Mouse (Mus musculus) midbrain, embryonic 10.5 days (tissue): Measurements from ENCODE around the gene Mymk. TPM values are rescaled to one million over a fixed set of nuclear protein-coding genes. Genes with fewer than 3 reads are reported as not detected.

Experiments
- DNase-seq: peaks from one replicate; pipeline ENCODE4 v3.0.0-alpha.2; 2017; ENCODE audit warnings: low spot score
- H3K27ac ChIP-seq: fragments of 300-500 bp; sonication (generic); replicated peaks from 2 replicates; pipeline ENCODE4 v1.5.1; 2016; ENCODE audit warnings: mild to moderate bottlenecking
- H3K27me3 ChIP-seq: fragments of 300-500 bp; sonication (generic); 2 replicates; pipeline ENCODE4 v1.6.1; 2016; ENCODE audit warnings: low read depth, mild to moderate bottlenecking; ENCODE audit not compliant: poor library complexity, severe bottlenecking
- H3K36me3 ChIP-seq: fragments of 300-500 bp; sonication (generic); 2 replicates; pipeline ENCODE4 v1.6.1; 2016; ENCODE audit warnings: mild to moderate bottlenecking, moderate library complexity
- H3K4me1 ChIP-seq: fragments of 300-500 bp; sonication (generic); 2 replicates; pipeline ENCODE4 v1.6.1; 2016
- H3K4me3 ChIP-seq: fragments of 300-500 bp; sonication (generic); 2 replicates; pipeline ENCODE4 v1.5.1; 2016; ENCODE audit warnings: mild to moderate bottlenecking, moderate library complexity
- H3K9me3 ChIP-seq: fragments of 300-500 bp; sonication (generic); replicated peaks from 2 replicates; pipeline ENCODE4 v1.6.1; 2016; ENCODE audit warnings: mild to moderate bottlenecking
- WGBS: fragments of 180-500 bp; shearing (Covaris S2); methylation state at CpG from one replicate; pipeline ENCODE4 v1.1.7; 2016; 5-methylcytosine and 5-hydroxymethylcytosine counted together
- polyA plus RNA-seq: library from polyadenylated mRNA; unstranded; fragments of >200 nt; fragmentation: Nextera tagmentation; extraction: Ambion mirVana; gene quantifications from 2 replicates; pipeline ENCODE4 v1.2.1, GENCODE M21; 2016

Gene Mymk
- not detected in 2 replicates for polyA plus RNA-seq

DNA sequence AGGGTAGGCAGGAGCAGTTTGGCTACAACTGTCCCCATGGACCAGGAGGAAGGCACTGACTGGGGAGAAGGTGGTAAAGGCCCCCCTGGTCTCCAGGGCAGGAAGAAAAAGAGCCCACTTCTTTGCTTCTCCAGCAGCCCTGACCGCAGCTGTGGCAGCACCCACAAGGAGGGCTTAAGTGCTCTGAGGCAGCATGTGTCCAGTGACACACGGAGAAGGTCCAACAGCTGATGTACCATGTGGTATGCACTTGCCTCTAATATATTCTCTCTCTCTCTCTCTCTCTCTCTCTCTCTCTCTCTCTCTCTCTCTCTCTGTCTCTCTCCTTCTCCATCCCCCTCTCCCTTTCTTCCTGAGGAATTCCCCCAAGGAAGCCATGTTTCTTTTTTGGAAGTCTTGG lies at the start of gene Mymk:
Gene Mymk (minus strand): TSS at position 202 of the 400 bp plus-strand sequence.
- Histone ChIP-seq H3K27ac (0 out of 2 replicates have a peak within 1 kb of the TSS, but pooled peaks have one; percentile 23), H3K4me1 (peaks cover 22% of the 10 kb centered on the region), H3K36me3 (no peaks in the 10 kb centered on the region), H3K9me3 (no peaks in the 10 kb centered on the region), H3K27me3 (no peaks in the 10 kb centered on the region; the same call in 1 of the 2 replicates), H3K4me3 (no peak within 1 kb of the TSS)
- DNase-seq, result no peak
- WGBS, result 82% methylated on average over 2 of the region's 2 CpGs

GRCm38 (mm10) chr2:27120241-27120641 lies 48.3 kb upstream of the Mymk start:
- Histone ChIP-seq H3K9me3 (0 out of 2 replicates have a peak, but pooled peaks cover 3% of the 10 kb centered on the region), H3K27me3 (peaks cover 6% of the 10 kb centered on the region; the same call in 1 of the 2 replicates), H3K4me3 (no peak overlapping the region), H3K27ac (no peak overlapping the region), H3K36me3 (no peaks in the 10 kb centered on the region), H3K4me1 (peaks cover 29% of the 10 kb centered on the region)
- DNase-seq, result no peak
- WGBS, result 93% methylated on average over 8 of the region's 8 CpGs

- Histone ChIP-seq H3K4me1 (peaks cover 29% of the 10 kb centered on the region), H3K9me3 (0 out of 2 replicates have a peak, but pooled peaks cover under 1% of the 10 kb centered on the region), H3K27ac (no peak overlapping the region), H3K27me3 (peaks cover 6% of the 10 kb centered on the region; the same call in 1 of the 2 replicates), H3K4me3 (no peak overlapping the region), H3K36me3 (no peaks in the 10 kb centered on the region)
- 96% methylated on average over 2 of the region's 2 CpGs for WGBS
- DNase-seq, result no peak
These were observed 47.8 kb upstream of the Mymk start for GRCm38 (mm10) chr2:27119766-27120165.

- WGBS, result 69% methylated on average over 4 of the region's 4 CpGs
- Histone ChIP-seq H3K9me3 (no peaks in the 10 kb centered on the region), H3K27ac (no peak overlapping the region), H3K27me3 (peaks cover 6% of the 10 kb centered on the region; the same call in 1 of the 2 replicates), H3K4me1 (peaks cover 27% of the 10 kb centered on the region), H3K4me3 (no peak overlapping the region), H3K36me3 (no peaks in the 10 kb centered on the region)
- no peak for DNase-seq
These were observed 46.5 kb upstream of the Mymk start for GRCm38 (mm10) chr2:27118452-27118851.

DNA sequence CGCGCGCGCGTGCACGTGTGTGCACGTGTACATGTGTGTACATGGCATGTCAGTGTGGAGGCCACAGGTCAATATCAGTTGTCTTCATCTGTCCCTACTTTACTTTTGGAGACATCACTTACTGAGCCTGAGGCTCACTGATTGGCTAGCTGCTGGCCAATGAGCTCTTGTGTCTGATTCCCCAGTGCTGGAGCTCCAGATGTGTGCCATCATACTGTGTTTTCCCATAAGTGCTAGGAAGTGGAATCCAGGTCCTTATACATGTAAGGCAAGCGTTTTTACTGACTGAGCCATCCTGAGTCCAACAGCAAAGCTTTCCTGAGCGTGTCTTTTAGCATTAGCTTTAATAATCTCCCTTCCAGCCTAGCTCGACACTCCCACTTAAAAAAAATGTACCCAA lies 42.2 kb upstream of the Mymk start:
- 90% methylated on average over 10 of the region's 10 CpGs for WGBS
- peaks cover 18% of the 10 kb centered on the region; the same call in 1 of the 2 replicates for H3K4me1 ChIP-seq
- DNase-seq, result no peak

DNA sequence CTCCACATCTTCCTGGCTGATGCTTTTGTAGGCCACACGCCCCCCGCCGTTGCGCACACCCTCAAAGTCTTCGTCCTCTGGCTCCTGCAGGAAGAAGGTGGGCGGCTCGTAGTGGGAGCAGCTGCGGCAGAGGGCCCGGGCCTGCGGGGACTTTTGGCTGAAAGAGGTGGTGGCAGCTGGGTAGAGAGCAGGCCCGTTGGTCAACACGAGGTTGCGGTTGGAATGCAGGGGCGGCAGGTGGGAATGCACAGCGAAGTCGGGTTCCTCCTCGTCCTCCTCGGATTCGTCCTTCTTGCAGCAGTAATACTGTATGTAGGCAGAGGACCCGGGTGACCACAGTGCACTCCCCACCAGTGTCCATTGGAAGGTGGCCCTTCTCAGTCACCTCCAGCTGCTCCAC lies 40.6 kb upstream of the Mymk start:
- DNase-seq, result no peak
- WGBS, result 72% methylated on average over 20 of the region's 20 CpGs
- Histone ChIP-seq H3K27me3 (peaks cover 7% of the 10 kb centered on the region), H3K4me3 (no peak overlapping the region), H3K4me1 (peaks cover 32% of the 10 kb centered on the region), H3K9me3 (no peaks in the 10 kb centered on the region), H3K27ac (no peak overlapping the region), H3K36me3 (no peaks in the 10 kb centered on the region)

More for the DNA sequence above, 42.2 kb upstream of the Mymk start:
- H3K27ac ChIP-seq, result no peak overlapping the region
- H3K9me3 ChIP-seq, result no peaks in the 10 kb centered on the region
- H3K27me3 ChIP-seq, result peaks cover 7% of the 10 kb centered on the region
- H3K36me3 ChIP-seq, result no peaks in the 10 kb centered on the region
- H3K4me3 ChIP-seq, result no peak overlapping the region

DNA sequence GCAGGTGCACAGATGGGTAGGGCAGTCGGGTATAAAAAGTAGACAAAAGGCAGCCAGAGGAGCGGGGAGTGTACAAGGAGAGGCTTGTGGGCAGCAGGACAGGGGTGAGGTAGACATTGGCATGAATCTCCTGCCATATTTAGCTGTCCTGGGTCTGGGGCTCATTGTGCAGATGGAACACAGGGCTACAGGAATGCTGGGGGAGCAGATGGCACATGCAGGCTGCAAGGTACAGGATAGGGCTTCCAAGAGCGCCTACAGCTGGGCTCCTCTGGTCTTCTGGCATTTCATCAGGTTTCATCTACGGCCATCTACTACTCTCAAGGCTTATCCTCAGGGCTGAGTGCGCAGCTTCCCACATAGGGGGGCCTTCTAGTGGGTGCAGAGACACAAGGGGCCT lies 37.1 kb upstream of the Mymk start:
- H3K4me1 ChIP-seq, result peaks cover 52% of the 10 kb centered on the region
- 88% methylated on average over 5 of the region's 5 CpGs for WGBS
- H3K27ac ChIP-seq, result 0 out of 2 replicates have a peak overlapping the region, but pooled peaks have one; percentile 0
- H3K36me3 ChIP-seq, result no peaks in the 10 kb centered on the region
- H3K27me3 ChIP-seq, result peaks cover 7% of the 10 kb centered on the region
- H3K9me3 ChIP-seq, result no peaks in the 10 kb centered on the region
- H3K4me3 ChIP-seq, result no peak overlapping the region
- DNase-seq, result no peak

DNA sequence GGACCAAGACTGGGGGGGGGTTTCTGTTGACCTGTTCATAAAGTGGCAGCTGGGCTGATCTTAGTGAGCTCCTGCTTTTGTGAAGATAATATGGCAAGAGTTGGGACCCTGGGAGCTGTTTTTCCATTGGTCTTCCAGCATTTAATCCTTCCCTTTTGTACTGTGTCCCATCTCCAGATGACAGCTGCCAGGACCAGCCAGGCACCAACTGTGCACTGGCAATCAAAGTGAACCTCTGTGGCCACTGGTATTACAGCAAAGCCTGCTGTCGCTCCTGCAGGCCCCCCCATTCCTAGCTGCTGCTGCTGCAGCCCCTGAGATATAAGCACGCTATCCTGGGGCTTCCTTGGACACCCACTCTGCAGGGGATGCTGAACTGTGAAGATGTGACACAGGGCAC lies 36.2 kb upstream of the Mymk start:
- H3K4me1 ChIP-seq, result peaks cover 60% of the 10 kb centered on the region
- no peaks in the 10 kb centered on the region for H3K9me3 ChIP-seq
- H3K4me3 ChIP-seq, result no peak overlapping the region
- 75% methylated on average over 2 of the region's 2 CpGs for WGBS
- no peaks in the 10 kb centered on the region for H3K36me3 ChIP-seq
- peaks cover 7% of the 10 kb centered on the region for H3K27me3 ChIP-seq
- no peak for DNase-seq
- H3K27ac ChIP-seq, result peak overlapping the region; percentile 59

DNA sequence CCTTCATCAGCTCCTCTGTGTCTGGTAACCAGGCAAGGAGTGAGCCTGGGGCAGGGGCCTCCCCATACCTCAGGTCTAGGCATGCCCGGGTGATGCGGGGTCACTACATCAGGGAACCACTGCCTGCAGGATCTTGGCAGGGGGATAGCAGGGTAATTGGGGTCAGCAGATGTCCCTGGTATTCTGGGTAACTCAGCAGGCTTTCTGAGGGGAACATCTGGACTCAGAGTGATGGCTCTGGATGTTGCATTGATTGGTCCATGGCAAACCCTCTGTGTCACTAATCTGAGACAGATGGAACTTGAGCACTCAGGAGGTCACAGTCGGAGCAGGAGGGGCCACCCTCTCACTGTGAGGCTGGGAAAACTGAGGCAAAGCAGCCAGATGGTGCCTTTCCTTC lies 34.8 kb upstream of the Mymk start:
- H3K9me3 ChIP-seq, result no peaks in the 10 kb centered on the region
- WGBS, result 62% methylated on average over 3 of the region's 3 CpGs
- H3K27ac ChIP-seq, result peak overlapping the region; percentile 61; the same call in 1 of the 2 replicates
- peak; percentile 33 for DNase-seq
- no peaks in the 10 kb centered on the region for H3K36me3 ChIP-seq
- peaks cover 53% of the 10 kb centered on the region for H3K4me1 ChIP-seq
- H3K4me3 ChIP-seq, result no peak overlapping the region
- peaks cover 9% of the 10 kb centered on the region; the same call in 1 of the 2 replicates for H3K27me3 ChIP-seq

DNA sequence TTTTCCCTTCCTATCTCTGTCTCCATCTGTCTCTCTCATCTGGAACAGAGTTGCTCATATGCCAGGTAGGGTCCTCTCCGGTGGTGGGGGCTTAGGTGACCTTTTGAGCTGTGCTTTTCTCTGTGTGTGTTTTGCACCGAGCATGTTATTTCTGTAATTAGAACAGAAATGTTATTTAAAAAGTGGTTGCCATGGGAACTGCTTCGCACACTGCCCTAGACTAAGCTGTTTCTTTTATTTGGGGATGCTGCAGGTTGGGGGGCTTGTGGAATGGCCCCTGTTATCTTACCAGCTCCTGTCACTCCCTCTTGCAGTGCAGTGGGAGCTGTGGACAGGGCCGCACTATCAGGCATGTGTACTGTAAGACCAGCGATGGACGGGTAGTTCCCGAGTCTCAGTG lies 31.6 kb upstream of the Mymk start:
- H3K27me3 ChIP-seq, result peaks cover 13% of the 10 kb centered on the region; the same call in 1 of the 2 replicates
- H3K27ac ChIP-seq, result 0 out of 2 replicates have a peak overlapping the region, but pooled peaks have one; percentile 2
- DNase-seq, result no peak
- H3K36me3 ChIP-seq, result no peaks in the 10 kb centered on the region
- WGBS, result 83% methylated on average over 7 of the region's 7 CpGs
- peaks cover 38% of the 10 kb centered on the region for H3K4me1 ChIP-seq
- H3K9me3 ChIP-seq, result no peaks in the 10 kb centered on the region
- no peak overlapping the region for H3K4me3 ChIP-seq

- H3K4me1 ChIP-seq, result peaks cover 14% of the 10 kb centered on the region
- DNase-seq, result no peak
- no peak overlapping the region for H3K4me3 ChIP-seq
- no peaks in the 10 kb centered on the region for H3K9me3 ChIP-seq
- H3K36me3 ChIP-seq, result no peaks in the 10 kb centered on the region
- H3K27me3 ChIP-seq, result peaks cover 12% of the 10 kb centered on the region; the same call in 1 of the 2 replicates
- WGBS, result 52% methylated on average over 6 of the region's 6 CpGs
- 0 out of 2 replicates have a peak overlapping the region, but pooled peaks have one; percentile 0 for H3K27ac ChIP-seq
These were observed 25.8 kb upstream of the Mymk start for GRCm38 (mm10) chr2:27097776-27098175.

GRCm38 (mm10) chr2:27097241-27097656 lies 25.3 kb upstream of the Mymk start:
- no peaks in the 10 kb centered on the region for H3K9me3 ChIP-seq
- H3K4me3 ChIP-seq, result no peak overlapping the region
- no peak for DNase-seq
- H3K36me3 ChIP-seq, result no peaks in the 10 kb centered on the region
- H3K27me3 ChIP-seq, result 0 out of 2 replicates have a peak, but pooled peaks cover 6% of the 10 kb centered on the region
- 0 out of 2 replicates have a peak overlapping the region, but pooled peaks have one; percentile 17 for H3K27ac ChIP-seq
- WGBS, result 73% methylated on average over 6 of the region's 6 CpGs
- H3K4me1 ChIP-seq, result peaks cover 14% of the 10 kb centered on the region

- DNase-seq, result no peak
- Histone ChIP-seq H3K36me3 (no peaks in the 10 kb centered on the region), H3K4me1 (peaks cover 14% of the 10 kb centered on the region), H3K4me3 (no peak overlapping the region), H3K27ac (0 out of 2 replicates have a peak overlapping the region, but pooled peaks have one; percentile 17), H3K27me3 (0 out of 2 replicates have a peak, but pooled peaks cover 3% of the 10 kb centered on the region), H3K9me3 (no peaks in the 10 kb centered on the region)
- WGBS, result 74% methylated on average over 13 of the region's 13 CpGs
These were observed 24.5 kb upstream of the Mymk start for GRCm38 (mm10) chr2:27096341-27096981.
